Mouse (Mus musculus) liver, adult (tissue): ENCODE results near the gene Rnf146.

Source experiments
- GATA4 ChIP-seq: IDR thresholded peaks from 2 replicates; pipeline ENCODE4 v1.6.1; 2014; ENCODE audit warnings: mild to moderate bottlenecking, low read length; ENCODE audit not compliant: insufficient replicate concordance

The Rnf146 gene

DNA sequence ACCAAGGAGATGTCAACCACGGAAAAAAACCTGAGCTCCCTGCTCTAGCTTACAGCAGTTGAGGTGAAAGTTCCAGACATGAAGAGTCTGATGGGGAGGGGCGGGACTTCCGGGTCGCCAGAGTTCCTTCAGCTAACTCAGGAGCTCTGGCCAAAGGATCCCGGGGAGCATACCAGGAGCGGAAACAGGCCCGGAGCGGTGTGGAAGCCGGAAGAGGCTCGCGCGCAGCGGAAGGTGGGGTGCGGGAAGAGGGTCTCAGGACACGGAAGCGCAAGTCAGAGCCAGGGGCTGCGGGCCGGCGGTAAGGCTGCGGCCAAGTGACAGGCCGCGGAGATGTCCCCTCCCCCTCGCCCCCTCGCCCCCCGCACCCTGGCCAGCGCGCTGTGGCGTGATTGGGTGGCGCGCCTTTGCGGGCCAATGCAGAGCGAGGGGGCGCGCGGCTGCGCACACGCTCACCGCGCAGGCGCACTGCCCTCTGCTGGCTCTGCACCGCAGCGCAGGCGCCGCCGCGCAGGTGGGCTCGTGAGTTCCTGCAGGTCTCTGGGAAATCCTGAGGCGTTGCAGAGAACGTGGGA is 49.1 kb downstream of the Rnf146 start, which contains the start of gene Echdc1:
Echdc1 (plus strand) TSS at position 103 of the 575 bp plus-strand sequence.
- TF ChIP-seq GATA4, result no peak

DNA sequence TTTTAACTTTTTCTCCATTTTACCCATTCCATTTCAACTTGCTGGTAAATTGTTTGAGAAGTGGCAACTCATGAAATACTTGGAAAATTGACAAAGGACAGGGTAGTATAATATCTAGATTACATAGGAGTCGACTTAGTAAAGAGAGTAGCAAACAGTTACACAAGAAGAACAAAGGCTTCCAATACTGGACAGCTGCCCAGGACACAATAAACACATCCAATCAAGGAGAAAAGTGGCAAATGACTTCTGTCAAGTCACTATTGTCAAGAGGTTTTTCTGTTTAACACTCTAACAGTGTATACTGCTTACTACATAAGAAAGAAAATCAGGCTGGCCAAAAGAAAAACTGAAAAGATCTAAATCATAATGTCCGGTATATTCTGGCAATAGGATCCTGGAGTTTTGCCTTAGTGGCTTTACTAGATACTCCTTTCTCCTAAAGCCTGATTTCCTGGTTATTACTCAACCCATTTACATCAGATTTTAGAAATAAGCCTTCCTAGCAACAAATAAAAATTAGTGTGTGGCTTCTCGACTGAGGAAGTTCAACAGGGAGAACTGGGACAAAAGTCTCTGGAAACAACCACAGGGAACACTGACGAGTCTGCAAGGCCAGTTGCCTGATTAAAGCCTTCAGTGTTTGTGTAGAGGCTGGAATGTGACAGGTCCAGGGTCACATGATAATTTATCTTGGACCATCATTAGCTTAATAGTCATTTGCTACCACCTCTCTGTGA is 50.6 kb downstream of the Rnf146 start:
- no peak for TF ChIP-seq GATA4

DNA sequence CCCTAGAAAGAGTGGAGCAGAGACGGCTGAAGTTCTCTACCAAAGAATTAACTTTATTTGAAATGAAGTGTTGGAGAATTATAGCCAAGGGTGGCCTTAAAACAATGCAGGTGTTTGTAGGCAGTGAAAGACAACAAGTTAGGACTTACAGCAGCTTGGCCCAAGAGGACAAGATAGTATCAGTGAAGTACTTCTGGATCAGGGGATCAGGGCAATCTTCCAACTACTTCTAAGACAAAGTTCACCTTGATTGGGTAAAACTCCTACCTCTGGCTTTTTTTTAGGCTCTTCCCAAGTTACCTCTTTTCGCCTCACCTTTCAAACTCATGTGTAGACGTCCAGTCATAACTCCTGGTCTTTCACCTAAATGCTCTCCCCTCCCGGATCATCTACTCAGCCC is 60.0 kb downstream of the Rnf146 start:
- TF ChIP-seq GATA4, result no peak
